Mouse (Mus musculus) kidney, embryonic 15.5 days (tissue): ENCODE data around the gene Ptpre. TPM values are rescaled to one million over a fixed set of nuclear protein-coding genes. Genes with fewer than 3 reads are reported as not detected.

ENCODE experiments used
- ATAC-seq: fragments of 200-750 bp; cut with Nextera tagmentation; replicated peaks from 2 replicates; pipeline ENCODE4 v1.8.0; 2017; ENCODE audit warnings: moderate TSS enrichment; ENCODE audit not compliant: low FRiP score
- H3K27ac ChIP-seq: fragments of 300-500 bp; sonication (generic); 2 replicates; pipeline ENCODE4 v1.5.1; 2015; ENCODE audit warnings: mild to moderate bottlenecking, inconsistent platforms
- H3K27me3 ChIP-seq: fragments of 300-500 bp; sonication (generic); 2 replicates; pipeline ENCODE4 v1.6.1; 2015; ENCODE audit warnings: inconsistent platforms
- H3K36me3 ChIP-seq: fragments of 300-500 bp; sonication (generic); 2 replicates; pipeline ENCODE4 v1.6.1; 2015; ENCODE audit warnings: inconsistent platforms
- H3K4me1 ChIP-seq: fragments of 300-500 bp; sonication (generic); 2 replicates; pipeline ENCODE4 v1.6.1; 2015; ENCODE audit warnings: inconsistent platforms
- H3K4me2 ChIP-seq: fragments of 300-500 bp; sonication (generic); 2 replicates; pipeline ENCODE4 v1.6.1; 2015; ENCODE audit warnings: moderate library complexity, mild to moderate bottlenecking, inconsistent platforms
- H3K4me3 ChIP-seq: fragments of 300-500 bp; sonication (generic); replicated peaks from 2 replicates; pipeline ENCODE4 v1.5.1; 2015; ENCODE audit warnings: mild to moderate bottlenecking, inconsistent platforms
- H3K9ac ChIP-seq: fragments of 300-500 bp; sonication (generic); 2 replicates; pipeline ENCODE4 v1.6.1; 2015; ENCODE audit warnings: mild to moderate bottlenecking, inconsistent platforms
- H3K9me3 ChIP-seq: fragments of 300-500 bp; sonication (generic); replicated peaks from 2 replicates; pipeline ENCODE4 v1.6.1; 2016; ENCODE audit warnings: inconsistent platforms
- WGBS: fragments of 180-500 bp; shearing (Covaris S2); methylation state at CpG from one replicate; pipeline ENCODE4 v1.1.7; 2015; ENCODE audit warnings: mixed read lengths; 5-methylcytosine and 5-hydroxymethylcytosine counted together
- polyA plus RNA-seq: library from polyadenylated mRNA; unstranded; fragments of >200 nt; fragmentation: Nextera tagmentation; extraction: Ambion mirVana; gene quantifications from 2 replicates; pipeline ENCODE4 v1.2.1, GENCODE M21; 2015

Gene Ptpre
- polyA plus RNA-seq, 1 experiment from 2014 or later, result 1.6 TPM

- Histone ChIP-seq H3K4me3 (peak overlapping the region; percentile 83), H3K9me3 (no peaks in the 10 kb centered on the region), H3K27ac (no peak overlapping the region), H3K36me3 (peaks cover 27% of the 10 kb centered on the region), H3K27me3 (no peaks in the 10 kb centered on the region), H3K4me1 (peaks cover 23% of the 10 kb centered on the region), H3K4me2 (peak overlapping the region; percentile 67), H3K9ac (no peak overlapping the region)
- 77% methylated on average over 8 of the region's 8 CpGs for WGBS
- no peak for ATAC-seq
Observed at GRCm38 (mm10) chr7:135713326-135713725, 176.0 kb downstream of the Ptpre start.

GRCm38 (mm10) chr7:135715166-135715565 lies 177.9 kb downstream of the Ptpre start:
- peaks cover 10% of the 10 kb centered on the region for H3K36me3 ChIP-seq
- ATAC-seq, result no peak
- no peak overlapping the region; the same call in 1 of the 2 replicates for H3K27ac ChIP-seq
- H3K9ac ChIP-seq, result peak overlapping the region; percentile 72
- 1% methylated on average over 7 of the region's 7 CpGs for WGBS
- peaks cover 23% of the 10 kb centered on the region for H3K4me1 ChIP-seq
- H3K4me2 ChIP-seq, result peak overlapping the region; percentile 67
- H3K4me3 ChIP-seq, result peak overlapping the region; percentile 83
- no peaks in the 10 kb centered on the region for H3K27me3 ChIP-seq
- H3K9me3 ChIP-seq, result no peaks in the 10 kb centered on the region

GRCm38 (mm10) chr7:135715642-135716444 lies 178.6 kb downstream of the Ptpre start, which contains the start of gene Mki67:
Gene Mki67, minus strand, starts transcription at chr7:135716361.
- Histone ChIP-seq H3K27me3 (no peaks in the 10 kb centered on the region), H3K4me1 (peaks cover 23% of the 10 kb centered on the region), H3K36me3 (peaks cover 3% of the 10 kb centered on the region; the same call in 1 of the 2 replicates), H3K27ac (peak within 1 kb of the TSS; percentile 86), H3K4me3 (peak within 1 kb of the TSS; percentile 83), H3K9me3 (no peaks in the 10 kb centered on the region), H3K4me2 (peak within 1 kb of the TSS; percentile 67), H3K9ac (peak within 1 kb of the TSS; percentile 72)
- WGBS, result under 1% methylated on average over 81 of the region's 82 CpGs
- peak; percentile 65 for ATAC-seq

- no peaks in the 10 kb centered on the region for H3K9me3 ChIP-seq
- peaks cover 23% of the 10 kb centered on the region for H3K4me1 ChIP-seq
- ATAC-seq, result peak; percentile 98
- peak overlapping the region; percentile 86; the same call in 1 of the 2 replicates for H3K27ac ChIP-seq
- no peaks in the 10 kb centered on the region for H3K27me3 ChIP-seq
- whole genome bisulfite sequencing, result 1% methylated on average over 25 of the region's 28 CpGs
- H3K9ac ChIP-seq, result peak overlapping the region; percentile 72
- H3K4me3 ChIP-seq, result peak overlapping the region; percentile 83
- peak overlapping the region; percentile 67 for H3K4me2 ChIP-seq
- H3K36me3 ChIP-seq, result 0 out of 2 replicates have a peak, but pooled peaks cover 3% of the 10 kb centered on the region
Observed at GRCm38 (mm10) chr7:135716445-135716877, 179.2 kb downstream of the Ptpre start.

- H3K4me2 ChIP-seq, result peak overlapping the region; percentile 67
- H3K36me3 ChIP-seq, result 0 out of 2 replicates have a peak, but pooled peaks cover 3% of the 10 kb centered on the region
- peak overlapping the region; percentile 41; the same call in 1 of the 2 replicates for H3K9ac ChIP-seq
- H3K9me3 ChIP-seq, result no peaks in the 10 kb centered on the region
- ATAC-seq, result no peak
- H3K4me3 ChIP-seq, result peak overlapping the region; percentile 83
- no peaks in the 10 kb centered on the region for H3K27me3 ChIP-seq
- 52% methylated on average over 7 of the region's 7 CpGs for WGBS
- H3K27ac ChIP-seq, result peak overlapping the region; percentile 45; the same call in 1 of the 2 replicates
- H3K4me1 ChIP-seq, result peaks cover 23% of the 10 kb centered on the region
Observed at GRCm38 (mm10) chr7:135716968-135717557, 179.8 kb downstream of the Ptpre start.

GRCm38 (mm10) chr7:135721436-135721992 lies 184.2 kb downstream of the Ptpre start:
- Histone ChIP-seq H3K27ac (no peak overlapping the region), H3K4me2 (no peak overlapping the region), H3K4me3 (no peak overlapping the region), H3K9me3 (no peaks in the 10 kb centered on the region), H3K27me3 (no peaks in the 10 kb centered on the region), H3K9ac (no peak overlapping the region), H3K36me3 (no peaks in the 10 kb centered on the region), H3K4me1 (peaks cover 12% of the 10 kb centered on the region)
- peak; percentile 72; the same call in 1 of the 2 replicates for ATAC-seq
- 76% methylated on average over 7 of the region's 7 CpGs for WGBS

- no peak overlapping the region for H3K9ac ChIP-seq
- WGBS, result 88% methylated on average over 6 of the region's 6 CpGs
- no peak overlapping the region for H3K4me2 ChIP-seq
- no peak overlapping the region for H3K4me3 ChIP-seq
- H3K9me3 ChIP-seq, result no peaks in the 10 kb centered on the region
- ATAC-seq, result no peak
- no peaks in the 10 kb centered on the region for H3K27me3 ChIP-seq
- H3K36me3 ChIP-seq, result no peaks in the 10 kb centered on the region
- H3K4me1 ChIP-seq, result peaks cover 7% of the 10 kb centered on the region; the same call in 1 of the 2 replicates
- no peak overlapping the region for H3K27ac ChIP-seq
Observed at GRCm38 (mm10) chr7:135722011-135722838, 184.9 kb downstream of the Ptpre start.

GRCm38 (mm10) chr7:135723672-135724341 lies 186.5 kb downstream of the Ptpre start:
- no peaks in the 10 kb centered on the region for H3K36me3 ChIP-seq
- ATAC-seq, result 0 out of 2 replicates have a peak, but pooled peaks have one; percentile 43
- WGBS, result 37% methylated on average over 6 of the region's 6 CpGs

GRCm38 (mm10) chr7:135726707-135727106 lies 189.4 kb downstream of the Ptpre start:
- Histone ChIP-seq H3K27me3 (no peaks in the 10 kb centered on the region), H3K4me3 (no peak overlapping the region), H3K9me3 (no peaks in the 10 kb centered on the region), H3K4me1 (0 out of 2 replicates have a peak, but pooled peaks cover 7% of the 10 kb centered on the region), H3K9ac (no peak overlapping the region), H3K4me2 (no peak overlapping the region), H3K27ac (no peak overlapping the region), H3K36me3 (no peaks in the 10 kb centered on the region)
- 75% methylated on average over 1 of the region's 1 CpGs for whole genome bisulfite sequencing
- no peak for ATAC-seq

More at GRCm38 (mm10) chr7:135723672-135724341, 186.5 kb downstream of the Ptpre start:
- Histone ChIP-seq H3K9ac (no peak overlapping the region), H3K4me1 (0 out of 2 replicates have a peak, but pooled peaks cover 7% of the 10 kb centered on the region), H3K9me3 (no peaks in the 10 kb centered on the region), H3K4me3 (no peak overlapping the region), H3K27me3 (no peaks in the 10 kb centered on the region), H3K4me2 (no peak overlapping the region), H3K27ac (peak overlapping the region; percentile 15; the same call in 1 of the 2 replicates)

GRCm38 (mm10) chr7:135728038-135728437 lies 190.8 kb downstream of the Ptpre start:
- no peaks in the 10 kb centered on the region for H3K36me3 ChIP-seq
- H3K4me2 ChIP-seq, result no peak overlapping the region
- no peaks in the 10 kb centered on the region for H3K9me3 ChIP-seq
- H3K27ac ChIP-seq, result no peak overlapping the region
- no peak overlapping the region for H3K9ac ChIP-seq
- H3K4me3 ChIP-seq, result no peak overlapping the region
- 0 out of 2 replicates have a peak, but pooled peaks cover 7% of the 10 kb centered on the region for H3K4me1 ChIP-seq
- ATAC-seq, result no peak
- no peaks in the 10 kb centered on the region for H3K27me3 ChIP-seq
- WGBS, result 88% methylated on average over 12 of the region's 12 CpGs

GRCm38 (mm10) chr7:135734379-135734778 lies 197.1 kb downstream of the Ptpre start:
- Histone ChIP-seq H3K27ac (0 out of 2 replicates have a peak overlapping the region, but pooled peaks have one; percentile 73), H3K4me1 (peaks cover 18% of the 10 kb centered on the region)

More at GRCm38 (mm10) chr7:135734379-135734778, 197.1 kb downstream of the Ptpre start:
- Histone ChIP-seq H3K9me3 (no peaks in the 10 kb centered on the region), H3K9ac (no peak overlapping the region), H3K27me3 (no peaks in the 10 kb centered on the region), H3K36me3 (no peaks in the 10 kb centered on the region), H3K4me2 (no peak overlapping the region), H3K4me3 (no peak overlapping the region)
- 90% methylated on average over 5 of the region's 5 CpGs for WGBS
- ATAC-seq, result no peak
